Mouse (Mus musculus): ENCODE measurements around the gene Gm26657. TPM values are rescaled to one million over a fixed set of nuclear protein-coding genes. Genes with fewer than 3 reads are reported as not detected.

Gm26657 gene
- total RNA-seq (2014; fragmentation: Nextera tagmentation): not detected in 2 replicates
- total RNA-seq (2017): not detected in 2 replicates
- not detected in 2 replicates for polyA plus RNA-seq (2012)

- DNase-seq (ENCODE audit: low spot score): no peak
- no peaks in the 10 kb centered on the region for H3K9me3 ChIP-seq (replicated peaks)
- peaks cover 2% of the 10 kb centered on the region; the same call in 1 of the 2 replicates for H3K27me3 ChIP-seq (ENCODE audit: insufficient read depth, low read length)
- no peak within 1 kb of the TSS for H3K4me3 ChIP-seq (ENCODE audit: low read depth, low read length)
- peaks cover 19% of the 10 kb centered on the region for H3K36me3 ChIP-seq (replicated peaks)
- no peaks in the 10 kb centered on the region for H3K4me1 ChIP-seq (ENCODE audit: insufficient read depth, low read depth, low read length)
- no peak for TF ChIP-seq TAL1 (conservative IDR thresholded peaks at IDR 0.05; ENCODE audit: low read depth, low read length)
- ATAC-seq (ENCODE audit: extremely low read depth, insufficient number of reproducible peaks, low FRiP score, poor library complexity, severe bottlenecking): no peak
These were observed at the start of gene Gm26657 for GRCm38 (mm10) chr4:56740020-56740485. Gene Gm26657, plus strand, starts transcription at chr4:56740070.

GRCm38 (mm10) chr4:56696401-56696800 lies 43.5 kb upstream of the Gm26657 start:
- DNase-seq (ENCODE audit: low spot score) (no peak), ATAC-seq (ENCODE audit: extremely low read depth, insufficient number of reproducible peaks, low FRiP score, poor library complexity, severe bottlenecking) (no peak)
- no peak overlapping the region for H3K4me3 ChIP-seq (ENCODE audit: low read depth, low read length)
- H3K9me3 ChIP-seq (replicated peaks): no peaks in the 10 kb centered on the region
- TF ChIP-seq TAL1 (conservative IDR thresholded peaks at IDR 0.05; ENCODE audit: low read depth, low read length) (no peak), GATA1 (IDR thresholded peaks at IDR 0.05; ENCODE audit: borderline replicate concordance, low read length) (no peak), CTCF (IDR thresholded peaks at IDR 0.05; ENCODE audit: low read depth, low read length) (no peak), POLR2AphosphoS5 (IDR thresholded peaks at IDR 0.05; ENCODE audit: insufficient replicate concordance, low read depth, low read length) (no peak), GATA2 (IDR thresholded peaks at IDR 0.05; ENCODE audit: borderline replicate concordance, low read depth, low read length) (no peak)
- no peaks in the 10 kb centered on the region for H3K27me3 ChIP-seq (ENCODE audit: insufficient read depth, low read length)
- no peaks in the 10 kb centered on the region for H3K4me1 ChIP-seq (ENCODE audit: insufficient read depth, low read depth, low read length)
- no peaks in the 10 kb centered on the region for H3K36me3 ChIP-seq (replicated peaks)

GRCm38 (mm10) chr4:56698671-56699070 lies 41.2 kb upstream of the Gm26657 start:
- no peak overlapping the region for H3K4me3 ChIP-seq (ENCODE audit: low read depth, low read length)
- no peaks in the 10 kb centered on the region for H3K4me1 ChIP-seq (ENCODE audit: insufficient read depth, low read depth, low read length)
- no peaks in the 10 kb centered on the region for H3K36me3 ChIP-seq (replicated peaks)
- TF ChIP-seq POLR2AphosphoS5 (IDR thresholded peaks at IDR 0.05; ENCODE audit: insufficient replicate concordance, low read depth, low read length) (no peak), GATA2 (IDR thresholded peaks at IDR 0.05; ENCODE audit: borderline replicate concordance, low read depth, low read length) (no peak), CTCF (IDR thresholded peaks at IDR 0.05; ENCODE audit: low read depth, low read length) (no peak), TAL1 (conservative IDR thresholded peaks at IDR 0.05; ENCODE audit: low read depth, low read length) (no peak), GATA1 (IDR thresholded peaks at IDR 0.05; ENCODE audit: borderline replicate concordance, low read length) (no peak)
- no peaks in the 10 kb centered on the region for H3K9me3 ChIP-seq (replicated peaks)
- ATAC-seq (ENCODE audit: extremely low read depth, insufficient number of reproducible peaks, low FRiP score, poor library complexity, severe bottlenecking): no peak
- no peak for DNase-seq (ENCODE audit: low spot score)
- no peaks in the 10 kb centered on the region for H3K27me3 ChIP-seq (ENCODE audit: insufficient read depth, low read length)

GRCm38 (mm10) chr4:56702234-56702633 lies 37.6 kb upstream of the Gm26657 start:
- no peaks in the 10 kb centered on the region for H3K9me3 ChIP-seq (replicated peaks)
- no peaks in the 10 kb centered on the region for H3K27me3 ChIP-seq (ENCODE audit: insufficient read depth, low read length)
- H3K36me3 ChIP-seq (replicated peaks): no peaks in the 10 kb centered on the region
- H3K4me1 ChIP-seq (ENCODE audit: insufficient read depth, low read depth, low read length): no peaks in the 10 kb centered on the region
- no peak overlapping the region for H3K4me3 ChIP-seq (ENCODE audit: low read depth, low read length)
- TF ChIP-seq GATA2 (IDR thresholded peaks at IDR 0.05; ENCODE audit: borderline replicate concordance, low read depth, low read length) (no peak), TAL1 (conservative IDR thresholded peaks at IDR 0.05; ENCODE audit: low read depth, low read length) (no peak), CTCF (IDR thresholded peaks at IDR 0.05; ENCODE audit: low read depth, low read length) (no peak), GATA1 (IDR thresholded peaks at IDR 0.05; ENCODE audit: borderline replicate concordance, low read length) (no peak), POLR2AphosphoS5 (IDR thresholded peaks at IDR 0.05; ENCODE audit: insufficient replicate concordance, low read depth, low read length) (no peak)
- ATAC-seq (ENCODE audit: extremely low read depth, insufficient number of reproducible peaks, low FRiP score, poor library complexity, severe bottlenecking) (no peak), DNase-seq (ENCODE audit: low spot score) (no peak)

DNA sequence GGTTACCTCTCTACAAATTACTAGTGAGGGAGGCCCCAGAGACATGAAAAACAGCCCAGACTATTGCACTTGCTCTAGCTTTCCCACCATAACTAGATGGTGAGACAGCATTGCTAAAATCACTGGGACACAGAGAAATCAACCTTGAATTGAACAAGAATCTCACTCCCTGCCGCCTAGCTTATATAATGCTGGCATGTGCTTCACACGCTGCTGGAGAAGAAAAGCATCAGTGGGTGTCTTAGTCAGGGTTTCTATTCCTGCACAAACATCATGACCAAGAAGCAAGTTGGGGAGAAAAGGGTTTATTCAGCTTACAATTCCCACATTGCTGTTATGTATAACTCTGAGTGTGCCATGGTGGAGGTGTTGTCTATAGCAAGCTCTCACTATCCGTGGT lies 26.7 kb upstream of the Gm26657 start:
- Histone ChIP-seq H3K4me1 (ENCODE audit: insufficient read depth, low read depth, low read length) (no peaks in the 10 kb centered on the region), H3K36me3 (replicated peaks) (no peaks in the 10 kb centered on the region), H3K9me3 (replicated peaks) (no peaks in the 10 kb centered on the region), H3K27me3 (ENCODE audit: insufficient read depth, low read length) (no peaks in the 10 kb centered on the region), H3K4me3 (ENCODE audit: low read depth, low read length) (no peak overlapping the region)
- DNase-seq (ENCODE audit: low spot score) (no peak), ATAC-seq (ENCODE audit: extremely low read depth, insufficient number of reproducible peaks, low FRiP score, poor library complexity, severe bottlenecking) (no peak)
- TF ChIP-seq CTCF (IDR thresholded peaks at IDR 0.05; ENCODE audit: low read depth, low read length): no peak
- no peak for TF ChIP-seq GATA1 (IDR thresholded peaks at IDR 0.05; ENCODE audit: borderline replicate concordance, low read length)
- TF ChIP-seq POLR2AphosphoS5 (IDR thresholded peaks at IDR 0.05; ENCODE audit: insufficient replicate concordance, low read depth, low read length): no peak
- no peak for TF ChIP-seq TAL1 (conservative IDR thresholded peaks at IDR 0.05; ENCODE audit: low read depth, low read length)
- no peak for TF ChIP-seq GATA2 (IDR thresholded peaks at IDR 0.05; ENCODE audit: borderline replicate concordance, low read depth, low read length)

GRCm38 (mm10) chr4:56716801-56717200 lies 23.1 kb upstream of the Gm26657 start:
- no peak for DNase-seq (ENCODE audit: low spot score)
- Histone ChIP-seq H3K9me3 (replicated peaks) (no peaks in the 10 kb centered on the region), H3K36me3 (replicated peaks) (no peaks in the 10 kb centered on the region), H3K27me3 (ENCODE audit: insufficient read depth, low read length) (no peaks in the 10 kb centered on the region), H3K4me3 (ENCODE audit: low read depth, low read length) (no peak overlapping the region), H3K4me1 (ENCODE audit: insufficient read depth, low read depth, low read length) (no peaks in the 10 kb centered on the region)
- TF ChIP-seq POLR2AphosphoS5 (IDR thresholded peaks at IDR 0.05; ENCODE audit: insufficient replicate concordance, low read depth, low read length) (no peak), CTCF (IDR thresholded peaks at IDR 0.05; ENCODE audit: low read depth, low read length) (no peak)
- no peak for ATAC-seq (ENCODE audit: extremely low read depth, insufficient number of reproducible peaks, low FRiP score, poor library complexity, severe bottlenecking)

- H3K9me3 ChIP-seq (replicated peaks): no peaks in the 10 kb centered on the region
- H3K4me3 ChIP-seq (ENCODE audit: low read depth, low read length): no peak overlapping the region
- DNase-seq (ENCODE audit: low spot score): no peak
- H3K36me3 ChIP-seq (replicated peaks): no peaks in the 10 kb centered on the region
- no peaks in the 10 kb centered on the region for H3K4me1 ChIP-seq (ENCODE audit: insufficient read depth, low read depth, low read length)
- ATAC-seq (ENCODE audit: extremely low read depth, insufficient number of reproducible peaks, low FRiP score, poor library complexity, severe bottlenecking): no peak
- no peak for TF ChIP-seq CTCF (IDR thresholded peaks at IDR 0.05; ENCODE audit: low read depth, low read length)
- TF ChIP-seq TAL1 (conservative IDR thresholded peaks at IDR 0.05; ENCODE audit: low read depth, low read length): no peak
- TF ChIP-seq POLR2AphosphoS5 (IDR thresholded peaks at IDR 0.05; ENCODE audit: insufficient replicate concordance, low read depth, low read length): no peak
- H3K27me3 ChIP-seq (ENCODE audit: insufficient read depth, low read length): no peaks in the 10 kb centered on the region
These were observed 21.9 kb upstream of the Gm26657 start for GRCm38 (mm10) chr4:56717932-56718331.

Measured in G1E (cell line).